Mouse (Mus musculus) T-helper 1 cell (primary cell): ENCODE measurements at regions not wholly inside any gene's neighbourhood (a gene's known extent, or its start where the extent isn't known, plus 50 kb on each side); places are given as distances from the start of the nearest gene placed in this dataset.

ENCODE experiments used
- in situ Hi-C: fragments of 300-600 bp; cut with MboI, MseI; formaldehyde crosslinking; loops from one replicate; pipeline ENCODE4 v1.15.1; 2025; ENCODE audit warnings: high pct_unique_total_duplicates

GRCm38 (mm10) chr16:95194151-95194550 lies 63.2 kb upstream of the Kcnj15 start:
- in situ Hi-C loops, result no loop called here

GRCm38 (mm10) chr16:95196141-95196540 lies 61.2 kb upstream of the Kcnj15 start:
- in situ Hi-C loops, result no loop called here

- in situ Hi-C loops, result no loop called here
These were observed 60.7 kb upstream of the Kcnj15 start for GRCm38 (mm10) chr16:95196622-95197021.

GRCm38 (mm10) chr16:95198795-95199563 lies 58.4 kb upstream of the Kcnj15 start:
- in situ Hi-C loops, result no loop called here

- in situ Hi-C loops, result no loop called here
These were observed 55.1 kb upstream of the Kcnj15 start for GRCm38 (mm10) chr16:95202126-95202883.

GRCm38 (mm10) chr16:95203026-95203425 lies 54.3 kb upstream of the Kcnj15 start:
- in situ Hi-C loops, result no loop called here

GRCm38 (mm10) chr16:95203790-95204189 lies 53.6 kb upstream of the Kcnj15 start:
- in situ Hi-C loops, result no loop called here

GRCm38 (mm10) chr16:95204507-95204906 lies 52.9 kb upstream of the Kcnj15 start:
- in situ Hi-C loops, result no loop called here

GRCm38 (mm10) chr16:95206445-95206844 lies 50.9 kb upstream of the Kcnj15 start:
- in situ Hi-C loops, result loop anchor here (5.0 kb wide), 1 partner anchor 126 kb away; no protein-coding TSS in a partner anchor

GRCm38 (mm10) chr16:95207547-95207946 lies 49.8 kb upstream of the Kcnj15 start:
- in situ Hi-C loops, result loop anchor here (5.0 kb wide), 1 partner anchor 125 kb away; no protein-coding TSS in a partner anchor
